In the genomic region with DNA sequence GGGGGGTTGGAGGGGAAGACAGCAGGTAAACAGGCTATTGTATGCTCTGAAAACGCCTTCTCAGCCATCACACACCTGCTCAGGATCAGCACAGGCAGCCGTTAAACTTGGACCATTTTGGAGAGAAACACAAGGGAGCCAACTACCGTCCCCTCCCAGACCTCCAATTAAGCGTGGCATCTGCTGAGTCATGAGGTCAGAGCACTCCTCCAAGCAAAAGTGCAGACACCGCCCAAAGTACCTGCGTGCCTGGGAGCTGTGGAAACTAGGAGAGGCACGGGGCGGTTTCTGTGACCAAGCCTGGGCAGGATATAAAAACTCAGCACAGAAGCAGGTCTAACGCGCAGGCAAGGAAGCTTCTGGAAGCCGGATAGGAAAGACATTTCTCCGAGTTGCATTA, we compare ENCODE assay signal across 10 mouse cellular contexts. TPM values are rescaled to one million over a fixed set of nuclear protein-coding genes. Genes with fewer than 3 reads are reported as not detected.
DNase-seq lines count a peak whose midpoint lies in the region; ATAC-seq and TF ChIP-seq lines count a peak whose summit lies in the region.
"Had no signal": no experiment of that assay in that cellular context is flagged by ENCODE, and none has a peak within 500 bp of the region (broad histone marks: within the 10 kb centered on the region; RNA-seq: fewer than 3 reads in every experiment).

No protein-coding gene starts in this region.

- H3K9ac ChIP-seq in heart, embryonic 13.5 days = no peak overlapping the region
- H3K9ac ChIP-seq in hindbrain, embryonic 14.5 days = no peak overlapping the region
- H3K9ac ChIP-seq: embryonic facial prominence, embryonic 12.5 days had no signal

- 41% methylated on average over 12 of the region's 12 CpGs for WGBS in heart, embryonic 13.5 days
- WGBS in hindbrain, embryonic 14.5 days = 57% methylated on average over 12 of the region's 12 CpGs
- 10% methylated on average over 12 of the region's 12 CpGs for WGBS in thymus, adult 2 months

- no peaks in the 10 kb centered on the region for H3K9me3 ChIP-seq in heart, embryonic 13.5 days
- no peaks in the 10 kb centered on the region for H3K9me3 ChIP-seq in hindbrain, embryonic 14.5 days (ENCODE audit: control insufficient read depth, low read length)
- H3K9me3 ChIP-seq: embryonic facial prominence, embryonic 12.5 days had no signal

- H3K4me2 ChIP-seq in heart, embryonic 13.5 days = peak overlapping the region; percentile 38; the same call in 1 of the 2 replicates
- no peak overlapping the region for H3K4me2 ChIP-seq in hindbrain, embryonic 14.5 days (replicated peaks)
- H3K4me2 ChIP-seq: embryonic facial prominence, embryonic 12.5 days had no signal

- 0 out of 2 replicates have a peak, but pooled peaks cover 6% of the 10 kb centered on the region for H3K4me1 ChIP-seq in heart, embryonic 13.5 days
- H3K4me1 ChIP-seq in cortical plate, adult 2 months (ENCODE audit: control insufficient read depth, insufficient read depth, low read length) = no peaks in the 10 kb centered on the region
- no peaks in the 10 kb centered on the region for H3K4me1 ChIP-seq in hindbrain, embryonic 14.5 days (replicated peaks; ENCODE audit: control insufficient read depth, insufficient read depth, low read length)
- peaks cover 8% of the 10 kb centered on the region for H3K4me1 ChIP-seq in thymus, adult 2 months (replicated peaks; ENCODE audit: control insufficient read depth, insufficient read depth, low read length)

- DNase-seq in heart, adult 9 months (ENCODE audit: low spot score in 2 of 2) = no peak
- DNase-seq in kidney, postnatal 36 days = peak; percentile 79 to 89
- DNase-seq in ovary, postnatal 14 days (ENCODE audit: low spot score) = peak; percentile 16
- DNase-seq in frontal cortex, postnatal 36 days (ENCODE audit: low spot score in 2 of 2) = no peak
- DNase-seq in hindbrain, embryonic 14.5 days (ENCODE audit: low spot score) = no peak
- DNase-seq in thymus, adult 2 months = no peak

- H3K27me3 ChIP-seq in heart, embryonic 13.5 days (replicated peaks) = no peaks in the 10 kb centered on the region
- H3K27me3 ChIP-seq in hindbrain, embryonic 14.5 days (ENCODE audit: control insufficient read depth, insufficient read depth, low read length) = no peaks in the 10 kb centered on the region
- no peaks in the 10 kb centered on the region for H3K27me3 ChIP-seq in thymus, adult 2 months (ENCODE audit: control insufficient read depth, insufficient read depth, low read length)
- H3K27me3 ChIP-seq: embryonic facial prominence, embryonic 12.5 days had no signal

- no peak for TF ChIP-seq POLR2A in cortical plate, adult 2 months (IDR thresholded peaks at IDR 0.05; ENCODE audit: extremely low read depth, insufficient read depth, low read length)
- TF ChIP-seq POLR2A in thymus, adult 2 months (IDR thresholded peaks at IDR 0.05; ENCODE audit: control insufficient read depth, extremely low read depth, insufficient read depth, low read length, poor library complexity) = no peak

- H3K27ac ChIP-seq in heart, embryonic 13.5 days (replicated peaks) = no peak overlapping the region
- H3K27ac ChIP-seq in cortical plate, adult 2 months (ENCODE audit: insufficient read depth, low read length) = no peak overlapping the region
- H3K27ac ChIP-seq in hindbrain, embryonic 14.5 days = no peak overlapping the region
- H3K27ac ChIP-seq in thymus, adult 2 months (ENCODE audit: control insufficient read depth, insufficient read depth, low read length) = no peak overlapping the region
- H3K27ac ChIP-seq: embryonic facial prominence, embryonic 12.5 days had no signal

- no peak overlapping the region for H3K4me3 ChIP-seq in heart, embryonic 13.5 days
- H3K4me3 ChIP-seq in cortical plate, adult 2 months (ENCODE audit: insufficient read depth, low read length) = peak overlapping the region; percentile 13; the same call in 1 of the 2 replicates
- H3K4me3 ChIP-seq in hindbrain, embryonic 14.5 days (replicated peaks; ENCODE audit: low read length) = no peak overlapping the region
- H3K4me3 ChIP-seq in thymus, adult 2 months (ENCODE audit: control insufficient read depth, insufficient read depth, low read length) = no peak overlapping the region
- H3K4me3 ChIP-seq: embryonic facial prominence, embryonic 12.5 days had no signal

- ATAC-seq in heart, embryonic 13.5 days (ENCODE audit: extremely low read depth, insufficient number of reproducible peaks, low FRiP score, low TSS enrichment) = no peak
- ATAC-seq in hindbrain, embryonic 14.5 days (ENCODE audit: low FRiP score) = no peak
- ATAC-seq: midbrain, embryonic 16.5 days had no signal

- no peak for TF ChIP-seq CTCF in cortical plate, adult 2 months (IDR thresholded peaks at IDR 0.05; ENCODE audit: extremely low read depth, insufficient read depth, low read length)
- TF ChIP-seq CTCF in thymus, adult 2 months (IDR thresholded peaks at IDR 0.05; ENCODE audit: borderline replicate concordance, control insufficient read depth, extremely low read depth, insufficient read depth, low read length, poor library complexity) = no peak

- H3K36me3 ChIP-seq in heart, embryonic 13.5 days = no peaks in the 10 kb centered on the region
- H3K36me3 ChIP-seq in hindbrain, embryonic 14.5 days (replicated peaks; ENCODE audit: control insufficient read depth, insufficient read depth) = no peaks in the 10 kb centered on the region
- H3K36me3 ChIP-seq in thymus, adult 2 months (ENCODE audit: control insufficient read depth, insufficient read depth, low read length) = no peaks in the 10 kb centered on the region
- H3K36me3 ChIP-seq: embryonic facial prominence, embryonic 12.5 days had no signal

RNA-seq across cellular contexts. Expression of a gene that starts 54.8 kb away (rescaled TPM):
- 19.2 and 19.6 TPM in 2 replicates for polyA plus RNA-seq in heart, embryonic 13.5 days (2015; fragmentation: Nextera tagmentation; extraction: Ambion mirVana)
- 13.9 and 14.3 TPM in 2 replicates for polyA plus RNA-seq in cortical plate, adult 2 months (2012; rRNA removed)
- polyA plus RNA-seq in hindbrain, embryonic 14.5 days (2014; fragmentation: Nextera tagmentation; extraction: Ambion mirVana) = 15.5 and 15.7 TPM in 2 replicates
- polyA plus RNA-seq in thymus, adult 2 months (2012; rRNA removed) = 8.8 and 9.1 TPM in 2 replicates

Comparison
In these comparisons a context has a peak if more than half of its experiments do, and no peak if none do; other contexts are left out.
1. DNase-seq: peak in kidney, postnatal 36 days (2 of 2) and ovary, postnatal 14 days (single experiment); none in heart, adult 9 months (0 of 2), frontal cortex, postnatal 36 days (0 of 2), hindbrain, embryonic 14.5 days (single experiment) and thymus, adult 2 months (single experiment).